Mouse (Mus musculus): Measurements from ENCODE around the gene Mettl11b. TPM values are rescaled to one million over a fixed set of nuclear protein-coding genes. Genes with fewer than 3 reads are reported as not detected.

Gene Mettl11b
- polyA plus RNA-seq, 1 experiment: 0.68 TPM

- DNase-seq (ENCODE audit: low read depth): no peak
These were observed 68.6 kb downstream of the Mettl11b start for GRCm38 (mm10) chr1:163656432-163656831.

Other genes with a start within 250 kb of the Mettl11b start
- 4.8 and 6.8 TPM in 2 replicates for gene Kifap3, start 54.4 kb upstream of the Mettl11b start, polyA plus RNA-seq (2012; rRNA removed)
- gene Scyl3, start 203.9 kb upstream of the Mettl11b start, polyA plus RNA-seq (2012; rRNA removed): 11.3 and 11.7 TPM in 2 replicates